Mouse (Mus musculus): Measurements from ENCODE around the gene Gm12355. TPM values are rescaled to one million over a fixed set of nuclear protein-coding genes. Genes with fewer than 3 reads are reported as not detected.
"Not testable (repeated sequence)": the region's sequence is repeated elsewhere in the genome, so short reads cannot be mapped to it uniquely, and the experiment has no call there.

Gm12355 gene
- polyA plus RNA-seq, 1 experiment, result not detected

DNA sequence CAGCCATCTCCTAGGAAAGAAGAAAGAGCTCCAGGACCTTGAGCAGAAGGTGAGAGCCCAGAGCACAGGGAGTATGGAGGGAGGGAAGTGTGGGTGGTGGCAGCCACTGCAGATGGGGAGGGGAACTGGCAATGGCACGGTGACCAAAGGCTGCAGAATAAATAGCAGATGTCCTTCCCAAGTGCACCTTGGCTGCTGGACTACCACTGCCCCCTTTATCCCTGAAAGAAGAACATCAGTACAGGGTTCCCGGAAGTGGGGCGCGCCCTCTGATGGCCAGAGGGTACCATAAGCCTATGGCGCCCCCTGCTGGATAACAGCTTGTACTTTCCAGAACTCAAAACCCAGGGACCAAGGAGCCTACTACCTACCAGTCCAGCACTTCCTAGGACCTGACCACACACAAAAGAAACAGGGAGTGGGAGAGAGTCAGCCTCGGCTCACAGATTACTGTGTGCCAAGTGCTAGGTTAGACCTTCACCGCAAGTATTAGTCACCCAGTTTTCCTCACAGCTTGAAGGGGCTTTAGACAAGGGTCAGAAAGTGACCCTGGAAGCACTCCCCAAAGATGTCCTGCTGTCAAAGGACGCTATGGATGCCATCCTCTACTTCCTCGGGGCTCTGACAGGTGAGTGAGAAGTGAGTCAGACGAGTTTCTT, 10.0 kb upstream of the Gm12355 start:
- H3K27me3 ChIP-seq (ENCODE audit: control insufficient read depth, insufficient read depth, low read length); H3K4me3 ChIP-seq (ENCODE audit: low read depth, low read length); H3K4me1 ChIP-seq (ENCODE audit: control insufficient read depth, insufficient read depth, insufficient read length, low read length); H3K36me3 ChIP-seq (ENCODE audit: control insufficient read depth, insufficient read depth, low read length); H3K27ac ChIP-seq (ENCODE audit: insufficient read depth, low read depth, low read length): not testable (repeated sequence)
- TF ChIP-seq CTCF (IDR thresholded peaks at IDR 0.05; ENCODE audit: extremely low read depth, insufficient read length, insufficient replicate concordance, low read depth, low read length), result peak; percentile 41; the same call in 1 of the 2 replicates
- 24% methylated on average over 10 of the region's 10 CpGs for WGBS

DNA sequence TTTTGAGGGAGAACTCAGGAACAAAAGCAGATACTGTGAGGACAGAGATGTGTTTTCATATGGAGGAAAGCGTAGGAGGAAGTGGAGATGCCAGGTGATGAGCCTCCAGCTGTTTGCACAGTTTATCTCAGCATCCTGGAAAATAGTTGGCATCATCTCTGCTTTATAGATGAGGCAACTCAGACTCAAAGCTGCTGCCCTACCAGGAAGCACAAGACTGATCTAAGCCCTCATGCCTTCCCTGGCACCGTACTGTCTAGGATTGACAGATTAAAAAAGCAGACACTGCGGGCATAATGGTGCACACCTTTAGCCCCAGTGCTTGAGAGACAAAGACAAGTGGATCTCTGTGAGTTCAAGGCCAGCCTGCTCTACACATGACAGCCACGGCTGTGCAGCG, 5.2 kb upstream of the Gm12355 start:
- Histone ChIP-seq H3K27ac (ENCODE audit: insufficient read depth, low read depth, low read length) (no peak overlapping the region), H3K4me3 (ENCODE audit: low read depth, low read length) (no peak overlapping the region), H3K27me3 (ENCODE audit: control insufficient read depth, insufficient read depth, low read length) (0 out of 2 replicates have a peak, but pooled peaks cover 3% of the 10 kb centered on the region), H3K36me3 (ENCODE audit: control insufficient read depth, insufficient read depth, low read length) (no peaks in the 10 kb centered on the region), H3K4me1 (ENCODE audit: control insufficient read depth, insufficient read depth, insufficient read length, low read length) (no peaks in the 10 kb centered on the region)
- 67% methylated on average over 5 of the region's 5 CpGs for WGBS
- no peak for TF ChIP-seq CTCF (IDR thresholded peaks at IDR 0.05; ENCODE audit: extremely low read depth, insufficient read length, insufficient replicate concordance, low read depth, low read length)
- no peak for TF ChIP-seq POLR2A (IDR thresholded peaks at IDR 0.05; ENCODE audit: low read depth, low read length)

DNA sequence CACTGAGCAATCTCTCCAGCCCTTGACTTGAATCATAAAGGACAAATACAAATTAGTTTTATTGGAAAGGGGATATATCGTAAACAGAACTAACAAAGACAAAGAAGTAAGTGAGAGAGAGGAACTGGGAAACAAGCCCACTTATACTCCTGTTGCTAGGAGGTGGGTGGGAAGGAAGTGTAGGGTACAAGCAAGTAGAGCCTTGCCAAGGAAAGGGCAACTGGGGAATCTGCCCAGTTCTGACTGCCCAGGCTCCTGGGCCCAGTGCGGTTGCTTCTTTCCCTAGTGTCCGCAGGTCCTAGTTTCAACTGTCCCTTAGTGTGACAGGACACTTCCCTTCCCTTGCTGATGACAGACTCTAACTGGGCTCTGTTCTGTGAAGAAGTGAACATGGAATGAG, 3.2 kb upstream of the Gm12355 start:
- Histone ChIP-seq H3K4me1 (ENCODE audit: control insufficient read depth, insufficient read depth, insufficient read length, low read length) (no peaks in the 10 kb centered on the region), H3K36me3 (ENCODE audit: control insufficient read depth, insufficient read depth, low read length) (no peaks in the 10 kb centered on the region), H3K27me3 (ENCODE audit: control insufficient read depth, insufficient read depth, low read length) (0 out of 2 replicates have a peak, but pooled peaks cover 3% of the 10 kb centered on the region), H3K4me3 (ENCODE audit: low read depth, low read length) (no peak overlapping the region), H3K27ac (ENCODE audit: insufficient read depth, low read depth, low read length) (no peak overlapping the region)
- TF ChIP-seq CTCF (IDR thresholded peaks at IDR 0.05; ENCODE audit: extremely low read depth, insufficient read length, insufficient replicate concordance, low read depth, low read length) (no peak), POLR2A (IDR thresholded peaks at IDR 0.05; ENCODE audit: low read depth, low read length) (no peak)
- 93% methylated on average over 3 of the region's 3 CpGs for WGBS

DNA sequence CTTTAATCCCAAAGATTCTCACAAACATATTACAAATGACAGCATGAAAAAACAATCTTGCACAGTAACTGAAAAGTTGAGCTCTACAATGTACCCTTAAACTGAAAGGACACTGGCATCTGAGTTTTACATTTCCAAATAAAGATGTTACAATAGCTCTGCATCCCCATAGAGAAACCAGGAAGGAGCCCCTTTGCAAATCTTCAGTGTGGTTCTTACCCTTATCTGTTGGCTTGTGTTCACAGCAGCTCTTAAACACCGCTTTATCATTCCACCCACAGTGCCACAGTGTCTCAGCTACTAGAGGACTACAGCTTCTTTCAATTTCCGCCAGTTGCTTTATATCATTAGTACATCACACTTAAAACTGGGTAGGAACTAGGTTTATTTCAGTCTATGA, 1.1 kb downstream of the Gm12355 start:
- H3K4me3 ChIP-seq (ENCODE audit: low read depth, low read length); H3K36me3 ChIP-seq (ENCODE audit: control insufficient read depth, insufficient read depth, low read length); H3K27me3 ChIP-seq (ENCODE audit: control insufficient read depth, insufficient read depth, low read length); H3K27ac ChIP-seq (ENCODE audit: insufficient read depth, low read depth, low read length); H3K4me1 ChIP-seq (ENCODE audit: control insufficient read depth, insufficient read depth, insufficient read length, low read length): not testable (repeated sequence)
- WGBS, result 92% methylated on average over 2 of the region's 2 CpGs

DNA sequence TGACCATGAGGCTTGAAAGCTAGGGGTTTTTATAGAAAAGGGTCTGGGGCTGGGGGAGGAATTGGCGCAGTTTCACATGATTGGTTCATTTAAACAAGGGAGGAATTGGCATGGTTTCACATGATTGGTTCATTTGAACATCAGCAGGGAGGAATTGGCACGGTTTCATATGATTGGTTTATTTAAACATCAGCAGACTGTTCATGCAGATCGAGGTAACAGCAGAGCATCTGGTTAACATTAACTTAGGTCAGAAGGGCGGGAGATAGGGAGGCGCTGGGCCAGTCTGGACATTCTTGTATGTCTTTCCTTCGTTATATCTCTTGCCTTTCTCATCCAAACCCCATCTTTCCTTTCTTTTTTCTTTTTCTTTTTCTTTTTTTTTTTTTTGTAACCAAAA, 1.5 kb downstream of the Gm12355 start:
- not testable (repeated sequence) for H3K27me3 ChIP-seq (ENCODE audit: control insufficient read depth, insufficient read depth, low read length); H3K27ac ChIP-seq (ENCODE audit: insufficient read depth, low read depth, low read length); H3K4me1 ChIP-seq (ENCODE audit: control insufficient read depth, insufficient read depth, insufficient read length, low read length); H3K36me3 ChIP-seq (ENCODE audit: control insufficient read depth, insufficient read depth, low read length); H3K4me3 ChIP-seq (ENCODE audit: low read depth, low read length)
- WGBS, result 83% methylated on average over 6 of the region's 6 CpGs

DNA sequence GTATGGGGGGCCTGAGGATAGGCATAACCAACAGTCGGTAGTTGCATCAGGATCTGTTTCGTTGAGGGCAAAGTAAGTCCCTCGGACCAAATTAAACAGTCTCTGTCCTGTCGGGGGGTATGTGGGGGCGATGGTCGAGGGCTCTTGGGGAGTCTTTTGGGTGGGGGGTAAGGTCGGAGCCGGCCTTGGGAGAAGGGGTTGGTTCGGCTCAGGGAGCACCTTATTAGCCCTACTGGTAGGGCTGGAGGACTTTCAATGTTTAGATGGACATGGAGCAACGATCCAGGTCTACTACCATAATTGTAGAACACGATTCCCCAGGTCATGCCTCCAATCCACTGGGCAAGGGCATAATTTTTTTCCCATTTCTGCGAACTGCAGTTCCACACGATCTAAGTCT, 4.7 kb downstream of the Gm12355 start:
- no peak for TF ChIP-seq CTCF (IDR thresholded peaks at IDR 0.05; ENCODE audit: extremely low read depth, insufficient read length, insufficient replicate concordance, low read depth, low read length)
- no peak for TF ChIP-seq POLR2A (IDR thresholded peaks at IDR 0.05; ENCODE audit: low read depth, low read length)
- H3K27ac ChIP-seq (ENCODE audit: insufficient read depth, low read depth, low read length), result no peak overlapping the region

DNA sequence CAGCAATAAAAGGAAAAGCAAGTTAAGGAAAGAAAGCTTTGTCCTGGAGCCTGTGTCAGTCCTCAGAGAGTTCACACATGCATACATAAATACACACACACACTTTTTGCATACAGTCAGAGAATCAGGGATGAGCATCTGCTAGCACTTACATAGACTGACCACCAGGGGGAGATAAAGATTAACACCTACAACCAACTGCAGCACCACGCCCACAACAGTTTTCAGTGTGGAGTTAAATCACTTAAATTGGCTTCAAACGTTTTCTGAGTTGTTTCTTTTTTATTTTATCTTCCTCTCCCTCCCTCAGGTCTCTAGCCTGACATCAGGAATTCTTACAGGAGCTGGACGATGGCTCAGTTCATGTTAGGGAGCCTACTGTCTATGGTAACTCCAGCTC, 18.7 kb downstream of the Gm12355 start:
- Histone ChIP-seq H3K36me3 (ENCODE audit: control insufficient read depth, insufficient read depth, low read length) (no peaks in the 10 kb centered on the region), H3K27ac (ENCODE audit: insufficient read depth, low read depth, low read length) (no peak overlapping the region), H3K4me1 (ENCODE audit: control insufficient read depth, insufficient read depth, insufficient read length, low read length) (peaks cover 7% of the 10 kb centered on the region), H3K4me3 (ENCODE audit: low read depth, low read length) (no peak overlapping the region), H3K27me3 (ENCODE audit: control insufficient read depth, insufficient read depth, low read length) (peaks cover 5% of the 10 kb centered on the region)
- TF ChIP-seq CTCF (IDR thresholded peaks at IDR 0.05; ENCODE audit: extremely low read depth, insufficient read length, insufficient replicate concordance, low read depth, low read length), result no peak
- no peak for TF ChIP-seq POLR2A (IDR thresholded peaks at IDR 0.05; ENCODE audit: low read depth, low read length)
- WGBS, result 11% methylated on average over 3 of the region's 3 CpGs

More for the DNA sequence above, 4.7 kb downstream of the Gm12355 start:
- Histone ChIP-seq H3K36me3 (ENCODE audit: control insufficient read depth, insufficient read depth, low read length) (no peaks in the 10 kb centered on the region), H3K27me3 (ENCODE audit: control insufficient read depth, insufficient read depth, low read length) (no peaks in the 10 kb centered on the region), H3K4me3 (ENCODE audit: low read depth, low read length) (no peak overlapping the region), H3K4me1 (ENCODE audit: control insufficient read depth, insufficient read depth, insufficient read length, low read length) (no peaks in the 10 kb centered on the region)
- WGBS, result 91% methylated on average over 13 of the region's 13 CpGs

DNA sequence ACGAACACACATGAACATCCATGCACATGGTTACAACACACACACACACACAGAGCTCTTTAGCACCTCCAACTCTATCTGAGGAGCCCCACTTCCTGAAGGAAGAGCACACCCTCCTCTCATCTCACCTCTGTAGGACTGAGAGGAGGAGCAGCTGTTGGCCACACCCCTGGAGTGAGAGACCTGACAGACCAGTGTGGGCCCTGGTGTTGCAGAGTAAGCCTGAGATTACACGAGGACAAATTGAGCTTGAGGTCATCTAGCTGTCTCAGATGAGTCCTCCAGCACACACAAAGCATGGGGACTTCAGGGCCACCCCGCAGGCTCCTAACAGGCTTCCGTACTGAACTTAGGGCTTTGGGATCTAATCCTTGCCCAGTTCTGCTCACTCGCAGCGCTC, 20.6 kb downstream of the Gm12355 start:
- WGBS, result 67% methylated on average over 6 of the region's 6 CpGs
- not testable (repeated sequence) for H3K36me3 ChIP-seq (ENCODE audit: control insufficient read depth, insufficient read depth, low read length); H3K4me1 ChIP-seq (ENCODE audit: control insufficient read depth, insufficient read depth, insufficient read length, low read length); H3K27me3 ChIP-seq (ENCODE audit: control insufficient read depth, insufficient read depth, low read length); H3K27ac ChIP-seq (ENCODE audit: insufficient read depth, low read depth, low read length); H3K4me3 ChIP-seq (ENCODE audit: low read depth, low read length)

Measured in small intestine, adult 2 months (tissue).